Mouse (Mus musculus) lung, postnatal 0 days (tissue): ENCODE results near the gene Mettl7a3.

ENCODE experiments used
- CTCF ChIP-seq: IDR thresholded peaks from 2 replicates; pipeline ENCODE4 v1.5.1; 2016; ENCODE audit warnings: antibody characterized with exemption, mild to moderate bottlenecking
- EP300 ChIP-seq: IDR thresholded peaks from 2 replicates; pipeline ENCODE4 v1.6.1; 2016; ENCODE audit warnings: antibody characterized with exemption, mild to moderate bottlenecking, control low read depth

DNA sequence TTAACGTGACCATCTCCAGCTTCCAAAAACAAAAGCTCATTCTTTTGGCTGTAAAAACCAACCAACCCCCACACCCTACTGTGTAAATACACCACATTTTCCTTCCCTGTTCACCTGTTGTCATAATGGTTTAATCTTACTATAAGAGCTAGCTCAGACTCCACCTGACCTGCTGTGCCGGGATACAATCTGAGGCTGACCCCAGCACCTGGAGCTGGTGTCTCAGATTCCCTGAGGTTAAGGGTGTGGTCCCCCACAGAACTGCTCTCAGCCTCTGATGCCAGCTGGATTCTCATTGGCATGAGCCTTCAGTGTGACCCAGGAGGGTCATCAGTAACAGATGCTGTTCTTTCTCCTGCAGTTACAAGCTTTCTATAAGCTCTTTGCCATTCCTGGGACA lies 45.4 kb downstream of the Mettl7a3 start:
- TF ChIP-seq CTCF = no peak
- no peak for TF ChIP-seq EP300
